Mouse (Mus musculus): Measurements from ENCODE around the gene Bcl9. TPM values are rescaled to one million over a fixed set of nuclear protein-coding genes. Genes with fewer than 3 reads are reported as not detected.

Gene Bcl9
- total and polyA plus RNA-seq, 3 experiments: 2.1 to 20.8 TPM; not detected in 1

DNA sequence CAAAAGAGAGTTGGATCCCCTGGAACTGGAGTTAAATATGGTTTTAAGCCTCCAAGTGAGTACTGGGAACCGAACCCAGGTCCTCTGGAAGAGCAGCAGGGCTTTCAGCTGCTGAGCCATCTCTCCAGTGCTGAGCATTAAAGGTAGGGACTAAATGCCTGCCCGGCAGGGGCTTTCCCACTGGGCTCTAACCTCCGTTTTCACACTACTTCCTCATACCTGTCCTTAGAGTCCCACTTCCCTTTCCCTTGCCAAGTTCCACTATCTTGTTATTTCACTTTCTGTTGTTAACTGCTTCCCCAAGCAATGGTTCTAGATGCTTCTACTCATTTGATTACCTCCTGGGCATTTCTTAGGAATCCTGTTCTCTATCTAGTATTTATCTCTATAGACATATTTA lies 65.4 kb downstream of the Bcl9 start:
- Histone ChIP-seq H3K79me2 (ENCODE audit: control insufficient read depth, insufficient read depth, low read length, poor library complexity) (no peaks in the 10 kb centered on the region; the same call in 1 of the 2 replicates), H3K4me1 (ENCODE audit: control insufficient read depth in 1 of 2, insufficient read depth in 2 of 2, low read length in 2 of 2) (peaks cover 0 to 22% of the 10 kb centered on the region in 2 experiments; a peak in 3 of 4 replicates), H3K36me3 (ENCODE audit: control insufficient read depth in 1 of 2, insufficient read depth in 2 of 2, low read length in 2 of 2) (peaks cover 0 to 11% of the 10 kb centered on the region in 2 experiments; a peak in 2 of 4 replicates), H3K9ac (ENCODE audit: control insufficient read depth, low read depth, low read length, poor library complexity, severe bottlenecking) (peak overlapping the region; percentile 40), H3K27ac (ENCODE audit: control insufficient read depth, low read depth, low read length) (peak overlapping the region; percentile 75), H3K27me3 (ENCODE audit: control insufficient read depth in 1 of 2, insufficient read depth in 2 of 2, low read length in 2 of 2) (peaks cover 0 to under 1% of the 10 kb centered on the region in 2 experiments; a peak in 1 of 4 replicates), H3K4me3 (ENCODE audit: control insufficient read depth in 1 of 2, insufficient read depth in 1 of 2, low read depth in 2 of 2, low read length in 2 of 2) (peak overlapping the region; percentile 23 to 41), H3K9me3 (replicated peaks; ENCODE audit: insufficient read depth, low read length) (no peaks in the 10 kb centered on the region)
- TF ChIP-seq POLR2AphosphoS5 (IDR thresholded peaks at IDR 0.05; ENCODE audit: borderline replicate concordance, low read depth, low read length) (no peak), POLR2A (IDR thresholded peaks at IDR 0.05; ENCODE audit: control insufficient read depth in 1 of 2, insufficient read depth in 1 of 2, low read depth in 1 of 2, low read length in 2 of 2, poor library complexity in 1 of 2) (peak in 1 of 2 experiments; percentile 11; a peak in 1 of 4 replicates), RCOR1 (IDR thresholded peaks at IDR 0.05; ENCODE audit: low read depth, low read length) (peak; percentile 94), SIN3A (IDR thresholded peaks at IDR 0.05; ENCODE audit: low read length) (0 out of 2 replicates have a peak, but pooled peaks have one; percentile 14), TCF12 (IDR thresholded peaks at IDR 0.05; ENCODE audit: low read depth, low read length) (peak; percentile 85), MYB (IDR thresholded peaks at IDR 0.05; ENCODE audit: low read depth, low read length) (peak; percentile 78), ZC3H11A (IDR thresholded peaks at IDR 0.05; ENCODE audit: low read depth, low read length) (no peak), E2F4 (IDR thresholded peaks at IDR 0.05; ENCODE audit: borderline replicate concordance, low read depth, low read length) (no peak), HCFC1 (IDR thresholded peaks at IDR 0.05; ENCODE audit: low read depth, low read length) (peak; percentile 40; the same call in 1 of the 2 replicates), EP300 (IDR thresholded peaks at IDR 0.05; ENCODE audit: low read depth in 1 of 2, low read length in 2 of 2) (peak; percentile 92 to 96), JUND (IDR thresholded peaks at IDR 0.05; ENCODE audit: low read depth, low read length) (0 out of 2 replicates have a peak, but pooled peaks have one; percentile 62), ETS1 (IDR thresholded peaks at IDR 0.05; ENCODE audit: low read depth, low read length) (peak; percentile 79), GATA1 (IDR thresholded peaks at IDR 0.05; ENCODE audit: low read depth, low read length) (peak; percentile 92), TBP (IDR thresholded peaks at IDR 0.05; ENCODE audit: low read depth, low read length) (peak; percentile 97), ELF1 (IDR thresholded peaks at IDR 0.05; ENCODE audit: low read depth, low read length) (peak; percentile 55), ZMIZ1 (IDR thresholded peaks at IDR 0.05; ENCODE audit: low read depth, low read length) (no peak), MEF2A (IDR thresholded peaks at IDR 0.05; ENCODE audit: extremely low read depth, insufficient replicate concordance, low read depth, low read length, poor library complexity, severe bottlenecking) (no peak), MYC (IDR thresholded peaks at IDR 0.05; ENCODE audit: low read depth, low read length) (peak; percentile 61), TAL1 (IDR thresholded peaks at IDR 0.05; ENCODE audit: low read length) (peak; percentile 59)
- DNase-seq (ENCODE audit: low read depth, low spot score): peak; percentile 92

DNA sequence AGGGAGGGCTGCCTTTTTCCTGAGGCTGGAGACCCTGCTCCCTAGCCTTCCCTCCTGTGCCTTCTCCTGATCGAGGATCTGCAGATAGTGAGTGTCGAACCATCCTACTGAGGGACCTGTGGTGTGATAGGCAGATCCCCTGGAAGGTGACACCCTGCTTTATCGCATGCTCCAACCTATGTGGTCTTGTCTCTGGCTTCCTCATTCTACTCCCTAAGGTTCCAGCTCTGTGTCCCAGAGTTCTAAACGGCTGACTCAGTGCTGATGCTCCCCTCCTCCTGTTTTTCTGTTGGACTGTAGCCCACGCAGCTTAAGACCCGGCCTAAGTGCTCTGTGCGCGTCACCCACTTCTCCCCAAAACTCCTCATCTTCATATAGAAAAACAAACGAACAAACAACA lies 65.9 kb downstream of the Bcl9 start:
- Histone ChIP-seq H3K36me3 (ENCODE audit: control insufficient read depth in 1 of 2, insufficient read depth in 2 of 2, low read length in 2 of 2) (peaks cover 0 to 11% of the 10 kb centered on the region in 2 experiments; a peak in 2 of 4 replicates), H3K9me3 (replicated peaks; ENCODE audit: insufficient read depth, low read length) (no peaks in the 10 kb centered on the region), H3K4me1 (ENCODE audit: control insufficient read depth in 1 of 2, insufficient read depth in 2 of 2, low read length in 2 of 2) (peaks cover 0 to 22% of the 10 kb centered on the region in 2 experiments; a peak in 3 of 4 replicates), H3K27ac (ENCODE audit: control insufficient read depth, low read depth, low read length) (peak overlapping the region; percentile 75), H3K4me3 (ENCODE audit: control insufficient read depth in 1 of 2, insufficient read depth in 1 of 2, low read depth in 2 of 2, low read length in 2 of 2) (peak overlapping the region; percentile 23 to 41), H3K27me3 (ENCODE audit: control insufficient read depth in 1 of 2, insufficient read depth in 2 of 2, low read length in 2 of 2) (no peaks in the 10 kb centered on the region), H3K9ac (ENCODE audit: control insufficient read depth, low read depth, low read length, poor library complexity, severe bottlenecking) (peak overlapping the region; percentile 40), H3K79me2 (ENCODE audit: control insufficient read depth, insufficient read depth, low read length, poor library complexity) (peaks cover 1% of the 10 kb centered on the region; the same call in 1 of the 2 replicates)
- DNase-seq (ENCODE audit: low read depth, low spot score): peak; percentile 91
- TF ChIP-seq ELF1 (IDR thresholded peaks at IDR 0.05; ENCODE audit: low read depth, low read length) (no peak; the same call in 1 of the 2 replicates), MYB (IDR thresholded peaks at IDR 0.05; ENCODE audit: low read depth, low read length) (no peak), TCF12 (IDR thresholded peaks at IDR 0.05; ENCODE audit: low read depth, low read length) (peak; percentile 75), ZC3H11A (IDR thresholded peaks at IDR 0.05; ENCODE audit: low read depth, low read length) (no peak), BHLHE40 (IDR thresholded peaks at IDR 0.05; ENCODE audit: borderline replicate concordance, low read depth, low read length) (no peak), MAFK (IDR thresholded peaks at IDR 0.05; ENCODE audit: borderline replicate concordance, low read depth, low read length) (no peak), ZNF384 (IDR thresholded peaks at IDR 0.05; ENCODE audit: low read depth, low read length) (no peak), POLR2A (IDR thresholded peaks at IDR 0.05; ENCODE audit: control insufficient read depth in 1 of 2, insufficient read depth in 1 of 2, low read depth in 1 of 2, low read length in 2 of 2, poor library complexity in 1 of 2) (peak in 1 of 2 experiments; percentile 64; a peak in 2 of 4 replicates), USF1 (IDR thresholded peaks at IDR 0.05; ENCODE audit: low read depth, low read length) (no peak), MYC (IDR thresholded peaks at IDR 0.05; ENCODE audit: low read depth, low read length) (no peak), RCOR1 (IDR thresholded peaks at IDR 0.05; ENCODE audit: low read depth, low read length) (peak; percentile 80), SMC3 (IDR thresholded peaks at IDR 0.05; ENCODE audit: low read depth, low read length) (no peak), POLR2AphosphoS5 (IDR thresholded peaks at IDR 0.05; ENCODE audit: borderline replicate concordance, low read depth, low read length) (no peak), POLR2AphosphoS2 (IDR thresholded peaks at IDR 0.05; ENCODE audit: low read length) (no peak), RAD21 (IDR thresholded peaks at IDR 0.05; ENCODE audit: low read depth, low read length) (no peak), CHD1 (IDR thresholded peaks at IDR 0.05; ENCODE audit: low read depth, low read length) (no peak), MAZ (IDR thresholded peaks at IDR 0.05; ENCODE audit: low read depth, low read length) (0 out of 2 replicates have a peak, but pooled peaks have one; percentile 0), KAT2A (conservative IDR thresholded peaks at IDR 0.05; ENCODE audit: low read depth, low read length) (no peak)
